Mouse (Mus musculus) thymus, adult 2 months (tissue): ENCODE measurements at regions not wholly inside any gene's neighbourhood (a gene's known extent, or its start where the extent isn't known, plus 50 kb on each side); places are given as distances from the start of the nearest gene placed in this dataset.

Experiments used
- CTCF ChIP-seq: fragments of 200-500 bp; IDR thresholded peaks from 2 replicates; pipeline ENCODE4 v1.5.1; 2012; ENCODE audit warnings: mild to moderate bottlenecking, control low read depth, low read length, moderate library complexity, borderline replicate concordance; ENCODE audit not compliant: control insufficient read depth, poor library complexity, insufficient read depth; ENCODE audit errors: extremely low read depth
- POLR2A ChIP-seq: fragments of 200-500 bp; IDR thresholded peaks from 2 replicates; pipeline ENCODE4 v1.6.1; 2012; ENCODE audit warnings: mild to moderate bottlenecking, low read length, control low read depth, moderate library complexity; ENCODE audit not compliant: control insufficient read depth, poor library complexity, insufficient read depth; ENCODE audit errors: extremely low read depth

DNA sequence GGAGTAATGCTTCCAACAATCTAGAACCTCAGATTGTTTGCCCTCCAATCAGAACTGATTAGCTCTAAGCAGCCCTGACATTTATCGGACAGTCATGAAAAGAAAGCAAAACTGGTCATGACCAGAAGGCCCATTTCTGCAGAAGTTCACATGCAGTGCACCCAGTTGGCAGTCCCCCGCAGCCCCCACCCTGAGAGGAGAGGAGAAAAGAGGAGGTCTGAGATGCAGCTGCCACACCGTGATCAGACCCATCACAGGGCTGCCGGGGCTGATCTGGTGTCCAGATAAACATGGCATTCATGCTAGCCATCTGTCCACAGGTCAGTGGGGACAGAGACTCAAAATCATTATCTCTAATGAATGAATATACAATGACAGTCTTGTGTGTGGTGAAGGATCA lies 330.9 kb downstream of the Mycn start:
- TF ChIP-seq CTCF = no peak
- TF ChIP-seq POLR2A = no peak
